Mouse (Mus musculus): ENCODE data around the gene Gm20388. TPM values are rescaled to one million over a fixed set of nuclear protein-coding genes. Genes with fewer than 3 reads are reported as not detected.

The Gm20388 gene
- total and polyA plus RNA-seq, 3 experiments: 0.02 to 0.05 TPM; not detected in 1

GRCm38 (mm10) chr8:122238225-122238624 lies 2327.6 kb downstream of the Gm20388 start:
- ATAC-seq (ENCODE audit: extremely low read depth, insufficient number of reproducible peaks, low FRiP score, poor library complexity, severe bottlenecking) (no peak), DNase-seq (ENCODE audit: low spot score) (no peak)
- TF ChIP-seq GATA2 (IDR thresholded peaks at IDR 0.05; ENCODE audit: borderline replicate concordance, low read depth, low read length) (no peak), GATA1 (IDR thresholded peaks at IDR 0.05; ENCODE audit: borderline replicate concordance, low read length) (no peak), POLR2AphosphoS5 (IDR thresholded peaks at IDR 0.05; ENCODE audit: insufficient replicate concordance, low read depth, low read length) (no peak), TAL1 (conservative IDR thresholded peaks at IDR 0.05; ENCODE audit: low read depth, low read length) (no peak)
- Histone ChIP-seq H3K27me3 (ENCODE audit: insufficient read depth, low read length) (peaks cover 78% of the 10 kb centered on the region), H3K9me3 (replicated peaks) (no peaks in the 10 kb centered on the region), H3K36me3 (replicated peaks) (no peaks in the 10 kb centered on the region), H3K4me1 (ENCODE audit: insufficient read depth, low read depth, low read length) (peaks cover 5% of the 10 kb centered on the region; the same call in 1 of the 2 replicates), H3K4me3 (ENCODE audit: low read depth, low read length) (no peak overlapping the region)

- Histone ChIP-seq H3K4me1 (ENCODE audit: insufficient read depth, low read depth, low read length) (peaks cover 5% of the 10 kb centered on the region; the same call in 1 of the 2 replicates), H3K27me3 (ENCODE audit: insufficient read depth, low read length) (peaks cover 77% of the 10 kb centered on the region), H3K36me3 (replicated peaks) (no peaks in the 10 kb centered on the region), H3K9me3 (replicated peaks) (no peaks in the 10 kb centered on the region), H3K4me3 (ENCODE audit: low read depth, low read length) (no peak overlapping the region)
- no peak for TF ChIP-seq CTCF (IDR thresholded peaks at IDR 0.05; ENCODE audit: low read depth, low read length)
- no peak for TF ChIP-seq GATA2 (IDR thresholded peaks at IDR 0.05; ENCODE audit: borderline replicate concordance, low read depth, low read length)
- no peak for TF ChIP-seq GATA1 (IDR thresholded peaks at IDR 0.05; ENCODE audit: borderline replicate concordance, low read length)
- TF ChIP-seq POLR2AphosphoS5 (IDR thresholded peaks at IDR 0.05; ENCODE audit: insufficient replicate concordance, low read depth, low read length): no peak
- no peak for TF ChIP-seq TAL1 (conservative IDR thresholded peaks at IDR 0.05; ENCODE audit: low read depth, low read length)
- ATAC-seq (ENCODE audit: extremely low read depth, insufficient number of reproducible peaks, low FRiP score, poor library complexity, severe bottlenecking) (no peak), DNase-seq (ENCODE audit: low spot score) (no peak)
Observed at GRCm38 (mm10) chr8:122238731-122239130, 2328.1 kb downstream of the Gm20388 start.

DNA sequence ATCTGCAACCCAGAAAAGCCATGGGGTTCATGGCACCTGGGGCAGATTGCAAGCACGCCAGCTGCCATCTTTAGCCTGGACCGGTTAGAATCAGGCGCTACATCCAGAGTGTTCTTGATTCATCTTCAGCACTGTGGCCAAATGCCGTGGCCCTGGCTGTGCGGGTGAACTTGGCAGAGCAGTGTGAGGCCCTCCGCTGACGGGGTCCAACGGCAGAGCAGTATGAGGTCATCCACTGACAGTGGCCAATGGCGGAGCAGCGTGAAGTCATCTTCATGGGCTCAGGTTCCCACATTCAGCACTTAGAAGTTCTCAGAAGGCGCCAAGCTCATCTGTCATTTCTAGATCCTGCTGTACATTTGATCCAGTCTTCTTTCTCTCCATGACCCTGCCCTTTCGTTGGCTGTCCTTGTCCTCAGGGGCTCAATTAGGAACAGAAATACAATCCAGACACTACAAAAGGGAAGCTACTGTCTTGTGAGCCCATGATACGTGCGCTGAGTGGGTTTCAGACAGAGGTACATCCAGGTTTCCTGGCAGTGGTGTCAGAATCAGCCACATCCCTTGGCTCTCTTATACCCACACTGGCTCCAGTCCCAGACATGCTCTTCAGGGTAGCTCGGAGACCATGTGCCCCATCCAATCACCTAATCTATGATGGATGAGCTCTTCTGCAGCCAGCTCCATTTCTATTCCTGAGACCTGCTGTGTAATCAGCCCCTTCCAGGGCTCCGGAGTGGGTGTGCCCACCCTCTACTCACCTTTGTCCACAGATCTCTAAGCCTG lies 2329.8 kb downstream of the Gm20388 start:
- Histone ChIP-seq H3K27me3 (ENCODE audit: insufficient read depth, low read length) (peaks cover 69% of the 10 kb centered on the region), H3K36me3 (replicated peaks) (no peaks in the 10 kb centered on the region), H3K4me3 (ENCODE audit: low read depth, low read length) (no peak overlapping the region), H3K9me3 (replicated peaks) (no peaks in the 10 kb centered on the region), H3K4me1 (ENCODE audit: insufficient read depth, low read depth, low read length) (peaks cover 5% of the 10 kb centered on the region; the same call in 1 of the 2 replicates)
- TF ChIP-seq GATA1 (IDR thresholded peaks at IDR 0.05; ENCODE audit: borderline replicate concordance, low read length) (no peak), TAL1 (conservative IDR thresholded peaks at IDR 0.05; ENCODE audit: low read depth, low read length) (no peak), POLR2AphosphoS5 (IDR thresholded peaks at IDR 0.05; ENCODE audit: insufficient replicate concordance, low read depth, low read length) (no peak), CTCF (IDR thresholded peaks at IDR 0.05; ENCODE audit: low read depth, low read length) (no peak), GATA2 (IDR thresholded peaks at IDR 0.05; ENCODE audit: borderline replicate concordance, low read depth, low read length) (no peak)
- ATAC-seq (ENCODE audit: extremely low read depth, insufficient number of reproducible peaks, low FRiP score, poor library complexity, severe bottlenecking) (no peak), DNase-seq (ENCODE audit: low spot score) (no peak)

GRCm38 (mm10) chr8:122243310-122243709 lies 2332.7 kb downstream of the Gm20388 start:
- TF ChIP-seq POLR2AphosphoS5 (IDR thresholded peaks at IDR 0.05; ENCODE audit: insufficient replicate concordance, low read depth, low read length) (no peak), CTCF (IDR thresholded peaks at IDR 0.05; ENCODE audit: low read depth, low read length) (no peak), GATA2 (IDR thresholded peaks at IDR 0.05; ENCODE audit: borderline replicate concordance, low read depth, low read length) (no peak), GATA1 (IDR thresholded peaks at IDR 0.05; ENCODE audit: borderline replicate concordance, low read length) (no peak), TAL1 (conservative IDR thresholded peaks at IDR 0.05; ENCODE audit: low read depth, low read length) (no peak)
- Histone ChIP-seq H3K4me3 (ENCODE audit: low read depth, low read length) (no peak overlapping the region), H3K36me3 (replicated peaks) (no peaks in the 10 kb centered on the region), H3K4me1 (ENCODE audit: insufficient read depth, low read depth, low read length) (0 out of 2 replicates have a peak, but pooled peaks cover 3% of the 10 kb centered on the region), H3K27me3 (ENCODE audit: insufficient read depth, low read length) (peaks cover 70% of the 10 kb centered on the region), H3K9me3 (replicated peaks) (no peaks in the 10 kb centered on the region)
- ATAC-seq (ENCODE audit: extremely low read depth, insufficient number of reproducible peaks, low FRiP score, poor library complexity, severe bottlenecking) (no peak), DNase-seq (ENCODE audit: low spot score) (no peak)

GRCm38 (mm10) chr8:122245161-122245560 lies 2334.5 kb downstream of the Gm20388 start:
- Histone ChIP-seq H3K9me3 (replicated peaks) (no peaks in the 10 kb centered on the region), H3K4me3 (ENCODE audit: low read depth, low read length) (no peak overlapping the region), H3K4me1 (ENCODE audit: insufficient read depth, low read depth, low read length) (0 out of 2 replicates have a peak, but pooled peaks cover 3% of the 10 kb centered on the region), H3K27me3 (ENCODE audit: insufficient read depth, low read length) (peaks cover 78% of the 10 kb centered on the region), H3K36me3 (replicated peaks) (no peaks in the 10 kb centered on the region)
- DNase-seq (ENCODE audit: low spot score): no peak
- no peak for ATAC-seq (ENCODE audit: extremely low read depth, insufficient number of reproducible peaks, low FRiP score, poor library complexity, severe bottlenecking)
- TF ChIP-seq TAL1 (conservative IDR thresholded peaks at IDR 0.05; ENCODE audit: low read depth, low read length): no peak
- TF ChIP-seq GATA1 (IDR thresholded peaks at IDR 0.05; ENCODE audit: borderline replicate concordance, low read length): no peak
- no peak for TF ChIP-seq CTCF (IDR thresholded peaks at IDR 0.05; ENCODE audit: low read depth, low read length)
- no peak for TF ChIP-seq POLR2AphosphoS5 (IDR thresholded peaks at IDR 0.05; ENCODE audit: insufficient replicate concordance, low read depth, low read length)
- TF ChIP-seq GATA2 (IDR thresholded peaks at IDR 0.05; ENCODE audit: borderline replicate concordance, low read depth, low read length): no peak

All from G1E (cell line).